Comparison of ENCODE assay signal across 21 mouse cellular contexts in genomic region chr5:118165462-118165861, GRCm38 (mm10). TPM values are rescaled to one million over a fixed set of nuclear protein-coding genes. Genes with fewer than 3 reads are reported as not detected.
DNase-seq lines count a peak whose midpoint lies in the region; ATAC-seq and TF ChIP-seq lines count a peak whose summit lies in the region.
"Had no signal": no experiment of that assay in that cellular context is flagged by ENCODE, and none has a peak within 500 bp of the region (broad histone marks: within the 10 kb centered on the region; RNA-seq: fewer than 3 reads in every experiment).

No protein-coding gene starts in this region.

- H3K79me2 ChIP-seq in CH12.LX (replicated peaks; ENCODE audit: control insufficient read depth, extremely low read depth, insufficient read depth, poor library complexity, severe bottlenecking): no peaks in the 10 kb centered on the region

- H3K4me2 ChIP-seq in CH12.LX (ENCODE audit: insufficient read depth, low read depth, poor library complexity, severe bottlenecking): no peak overlapping the region
- H3K4me2 ChIP-seq: forebrain, embryonic 13.5 days; limb, embryonic 15.5 days; midbrain, embryonic 13.5 days; neural tube, embryonic 15.5 days had no signal

- H3K9ac ChIP-seq in CH12.LX (ENCODE audit: insufficient read depth, low read depth): no peak overlapping the region
- H3K9ac ChIP-seq: forebrain, embryonic 13.5 days; limb, embryonic 15.5 days; midbrain, embryonic 13.5 days; neural tube, embryonic 15.5 days had no signal

- peaks cover 6% of the 10 kb centered on the region for H3K9me3 ChIP-seq in CH12.LX (replicated peaks; ENCODE audit: low read length)
- H3K9me3 ChIP-seq: embryonic facial prominence, embryonic 10.5 days; forebrain, embryonic 13.5 days; limb, embryonic 15.5 days; midbrain, embryonic 13.5 days; neural tube, embryonic 15.5 days had no signal

- TF ChIP-seq EP300 in CH12.LX (IDR thresholded peaks at IDR 0.05; ENCODE audit: low read length): no peak

- H3K4me3 ChIP-seq in gastrocnemius, adult 2 months: no peak overlapping the region
- no peak overlapping the region for H3K4me3 ChIP-seq in left cerebral cortex, adult 2 months
- H3K4me3 ChIP-seq in CH12.LX (replicated peaks in 1 of 3; ENCODE audit: low read depth in 2 of 3, low read length in 2 of 3, poor library complexity in 1 of 3): no peak overlapping the region
- H3K4me3 ChIP-seq: embryonic facial prominence, embryonic 10.5 days; forebrain, embryonic 13.5 days; limb, embryonic 15.5 days; midbrain, embryonic 13.5 days; neural tube, embryonic 15.5 days had no signal

- no peaks in the 10 kb centered on the region for H3K4me1 ChIP-seq in CH12.LX (ENCODE audit: control insufficient read depth in 1 of 2, insufficient read depth in 2 of 2)

- H3K36me3 ChIP-seq in CH12.LX (replicated peaks in 1 of 2; ENCODE audit: control insufficient read depth in 1 of 2, insufficient read depth in 1 of 2, low read length in 1 of 2): no peaks in the 10 kb centered on the region
- H3K36me3 ChIP-seq: embryonic facial prominence, embryonic 10.5 days; limb, embryonic 15.5 days; midbrain, embryonic 13.5 days; neural tube, embryonic 15.5 days had no signal

- DNase-seq in gastrocnemius, adult 2 months: no peak
- no peak for DNase-seq in gastrocnemius, adult 18-20 months (ENCODE audit: low spot score)
- DNase-seq in left cerebral cortex, adult 2 months (ENCODE audit: extremely low spot score in 1 of 2, low spot score in 2 of 2): no peak
- DNase-seq in left cerebral cortex, adult 9 months (ENCODE audit: low spot score in 2 of 2): no peak
- DNase-seq in CH12.LX (ENCODE audit: extremely low read depth) (no peak), ZHBTc4 (ENCODE audit: low read depth, low spot score) (peak; percentile 41)
- DNase-seq: adrenal gland, postnatal 36 days; cerebellum, adult 18-20 months; cerebellum, postnatal 36 days; gastrocnemius, postnatal 25 days; lung, adult 2 months; thymus, postnatal 25 days had no signal

- dilution Hi-C loops in CH12.LX (cut with MboI; ENCODE audit: extremely low pct_ligation_motif_present, extremely low pct_unique_long_range_greater_than_20kb, low sequenced_read_pairs): no loop called here

- no peak for ATAC-seq in megakaryocyte-erythroid progenitor cell, adult 5-6 weeks (replicated peaks; ENCODE audit: low FRiP score, low TSS enrichment, poor library complexity, severe bottlenecking)
- ATAC-seq: forebrain, embryonic 13.5 days; inflammation-experienced regulatory T-cells, adult 6 months; midbrain, embryonic 13.5 days; Patski had no signal

- peak; percentile 49 for TF ChIP-seq CTCF in gastrocnemius, adult 2 months (IDR thresholded peaks at IDR 0.05)
- peak; percentile 31 for TF ChIP-seq CTCF in left cerebral cortex, adult 2 months (IDR thresholded peaks at IDR 0.05)
- TF ChIP-seq CTCF in CH12.LX (conservative IDR thresholded peaks at IDR 0.05 in 1 of 2, IDR thresholded peaks at IDR 0.05 in 1 of 2; ENCODE audit: low read depth in 2 of 2, low read length in 2 of 2): peak in 1 of 2 experiments; percentile 37; a peak in 2 of 4 replicates

- peaks cover 73% of the 10 kb centered on the region for H3K27me3 ChIP-seq in CH12.LX (replicated peaks)

- in situ Hi-C loops in CH12.LX (cut with MboI; ENCODE audit: low pct_ligation_motif_present, low pct_unique_long_range_greater_than_20kb, low sequenced_read_pairs): no loop called here

- H3K27ac ChIP-seq in gastrocnemius, adult 2 months: no peak overlapping the region
- H3K27ac ChIP-seq in left cerebral cortex, adult 2 months: no peak overlapping the region
- no peak overlapping the region for H3K27ac ChIP-seq in CH12.LX (ENCODE audit: insufficient read depth, low read depth)
- H3K27ac ChIP-seq: embryonic facial prominence, embryonic 10.5 days; forebrain, embryonic 13.5 days; limb, embryonic 15.5 days; midbrain, embryonic 13.5 days; neural tube, embryonic 15.5 days had no signal

- intact Hi-C loops in gastrocnemius, adult 2 months (cut with DNase I): no loop called here
- intact Hi-C loops in left cerebral cortex, adult 2 months (cut with DNase I): no loop called here

- TF ChIP-seq RAD21 in CH12.LX (IDR thresholded peaks at IDR 0.05; ENCODE audit: low read depth, low read length): no peak; the same call in 1 of the 2 replicates

- TF ChIP-seq POLR2A in CH12.LX (IDR thresholded peaks at IDR 0.05; ENCODE audit: low read depth, low read length): no peak

TF ChIP-seq in CH12.LX, 34 proteins besides CTCF, POLR2A, EP300 and RAD21:
- no peak for TF ChIP-seq MAX (IDR thresholded peaks at IDR 0.05; ENCODE audit: low read length)
- no peak for TF ChIP-seq HCFC1 (IDR thresholded peaks at IDR 0.05; ENCODE audit: low read depth, low read length)
- no peak for TF ChIP-seq ZNF384 (IDR thresholded peaks at IDR 0.05; ENCODE audit: low read depth, low read length)
- peak; percentile 12; the same call in 1 of the 2 replicates for TF ChIP-seq SMC3 (IDR thresholded peaks at IDR 0.05; ENCODE audit: low read depth, low read length)
- no peak for TF ChIP-seq RCOR1 (conservative IDR thresholded peaks at IDR 0.05; ENCODE audit: low read depth, low read length)
- TF ChIP-seq E2F4 (IDR thresholded peaks at IDR 0.05; ENCODE audit: insufficient replicate concordance, low read depth, low read length): no peak
- TF ChIP-seq KAT2A (IDR thresholded peaks at IDR 0.05; ENCODE audit: insufficient replicate concordance, low read length): no peak
- TF ChIP-seq MXI1 (IDR thresholded peaks at IDR 0.05; ENCODE audit: low read depth, low read length): no peak

RNA-seq across cellular contexts. Expression of gene Hrk, which starts 1.0 kb away (rescaled TPM):
- under 1 TPM; 0.08 to 0.15 TPM for total RNA-seq in gastrocnemius, adult 2 months (2021)
- under 1 TPM; 0.12 to 0.21 TPM for total RNA-seq in gastrocnemius, adult 18-20 months (2021)
- total RNA-seq in left cerebral cortex, adult 2 months (2021): 10 to 100 TPM; 26.6 to 26.7 TPM
- total RNA-seq in CH12.LX (2012; rRNA removed) (not detected in 2 replicates), CH12.LX (2014; rRNA removed) (not detected in 2 replicates)
- not detected in 2 replicates for polyA plus RNA-seq in CH12.LX (2012; ENCODE audit: insufficient read length, low read depth)
- not detected in 2 replicates for total RNA-seq in megakaryocyte-erythroid progenitor cell, adult 5-6 weeks (2014; fragmentation: Nextera tagmentation)
- not detected in 2 replicates for total RNA-seq in megakaryocyte-erythroid progenitor cell, adult 5-6 weeks (2017)
- polyA plus RNA-seq: large intestine, adult 2 months; lung, adult 2 months had no signal

RNA-seq across cellular contexts. Expression of gene Fbxw8, which starts 10.2 kb away (rescaled TPM):
- 10 to 100 TPM; 20.8 to 24.2 TPM for total RNA-seq in gastrocnemius, adult 2 months (2021)
- total RNA-seq in gastrocnemius, adult 18-20 months (2021): 10 to 100 TPM; 20.5 to 21.1 TPM
- total RNA-seq in left cerebral cortex, adult 2 months (2021): 10 to 100 TPM; 34.5 to 35.1 TPM
- total RNA-seq in CH12.LX (2012; rRNA removed): 50.9 and 55.1 TPM in 2 replicates
- total RNA-seq in CH12.LX (2014; rRNA removed): 38.9 and 41.7 TPM in 2 replicates
- polyA plus RNA-seq in CH12.LX (2012; ENCODE audit: insufficient read length, low read depth): 41.4 and 47.3 TPM in 2 replicates
- total RNA-seq in megakaryocyte-erythroid progenitor cell, adult 5-6 weeks (2014; fragmentation: Nextera tagmentation): 18.1 and 25.3 TPM in 2 replicates
- total RNA-seq in megakaryocyte-erythroid progenitor cell, adult 5-6 weeks (2017): 12.9 and 23.8 TPM in 2 replicates

Comparison
In these comparisons a context has a peak if more than half of its experiments do, and no peak if none do; other contexts are left out.
1. RNA of gene Hrk, which starts 1.0 kb away (total RNA-seq): 26.6 to 26.7 TPM in left cerebral cortex, adult 2 months; 0.12 to 0.21 TPM in gastrocnemius, adult 18-20 months, 0.08 to 0.15 TPM in gastrocnemius, adult 2 months, not detected in CH12.LX and not detected in megakaryocyte-erythroid progenitor cell, adult 5-6 weeks; every median in the first group is over 10 times any median in the second.